Mouse (Mus musculus): ENCODE data around the gene Kdm2a.
A peak's percentile ranks its signal among the peaks of the same experiment; 100 is the strongest.

Kdm2a gene

GRCm38 (mm10) chr19:4299574-4300270, 98.4 kb downstream of the Kdm2a start:
- no peak for DNase-seq (ENCODE audit: low read depth, low spot score)

- DNase-seq (ENCODE audit: low read depth, low spot score) = no peak
Measured at GRCm38 (mm10) chr19:4299126-4299525, 99.0 kb downstream of the Kdm2a start.

- DNase-seq (ENCODE audit: low read depth, low spot score) = no peak
Measured at GRCm38 (mm10) chr19:4298322-4299121, 99.6 kb downstream of the Kdm2a start.

GRCm38 (mm10) chr19:4297851-4298250, 100.2 kb downstream of the Kdm2a start:
- DNase-seq (ENCODE audit: low read depth, low spot score) = no peak

GRCm38 (mm10) chr19:4296611-4297010, 101.5 kb downstream of the Kdm2a start:
- no peak for DNase-seq (ENCODE audit: low read depth, low spot score)

- DNase-seq (ENCODE audit: low read depth, low spot score) = no peak
Measured at GRCm38 (mm10) chr19:4295391-4295790, 102.7 kb downstream of the Kdm2a start.

GRCm38 (mm10) chr19:4294381-4295097, 103.5 kb downstream of the Kdm2a start:
- DNase-seq (ENCODE audit: low read depth, low spot score) = no peak

- DNase-seq (ENCODE audit: low read depth, low spot score) = no peak
Measured at GRCm38 (mm10) chr19:4291161-4291560, 106.9 kb downstream of the Kdm2a start.

- no peak for DNase-seq (ENCODE audit: low read depth, low spot score)
Measured at GRCm38 (mm10) chr19:4290749-4291148, 107.3 kb downstream of the Kdm2a start.

- DNase-seq (ENCODE audit: low read depth, low spot score) = no peak
Measured at GRCm38 (mm10) chr19:4283653-4284052, 114.4 kb downstream of the Kdm2a start.

- peak; percentile 87 for DNase-seq (ENCODE audit: low read depth, low spot score)
Measured at GRCm38 (mm10) chr19:4282898-4283553, 115.1 kb downstream of the Kdm2a start, which contains the start of gene Ankrd13d. Ankrd13d (minus strand) TSS chr19:4283137.

GRCm38 (mm10) chr19:4280425-4280824, 117.7 kb downstream of the Kdm2a start:
- DNase-seq (ENCODE audit: low read depth, low spot score) = no peak

- DNase-seq (ENCODE audit: low read depth, low spot score) = no peak
Measured at GRCm38 (mm10) chr19:4279487-4279886, 118.6 kb downstream of the Kdm2a start.

GRCm38 (mm10) chr19:4270972-4271371, 127.1 kb downstream of the Kdm2a start:
- DNase-seq (ENCODE audit: low read depth, low spot score) = no peak

GRCm38 (mm10) chr19:4270187-4270586, 127.9 kb downstream of the Kdm2a start:
- no peak for DNase-seq (ENCODE audit: low read depth, low spot score)

GRCm38 (mm10) chr19:4268566-4269361, 129.3 kb downstream of the Kdm2a start, which contains the start of gene Ssh3:
Ssh3 (minus strand) TSS chr19:4269180.
- DNase-seq (ENCODE audit: low read depth, low spot score) = no peak

- DNase-seq (ENCODE audit: low read depth, low spot score) = no peak
Measured at GRCm38 (mm10) chr19:4265956-4266355, 132.1 kb downstream of the Kdm2a start.

All from WW6 (cell line).